Mouse (Mus musculus): ENCODE data around the gene Gm20388. TPM values are rescaled to one million over a fixed set of nuclear protein-coding genes. Genes with fewer than 3 reads are reported as not detected.

The Gm20388 gene
- polyA plus RNA-seq, 2 experiments = 8.5 TPM; not detected in 1

DNA sequence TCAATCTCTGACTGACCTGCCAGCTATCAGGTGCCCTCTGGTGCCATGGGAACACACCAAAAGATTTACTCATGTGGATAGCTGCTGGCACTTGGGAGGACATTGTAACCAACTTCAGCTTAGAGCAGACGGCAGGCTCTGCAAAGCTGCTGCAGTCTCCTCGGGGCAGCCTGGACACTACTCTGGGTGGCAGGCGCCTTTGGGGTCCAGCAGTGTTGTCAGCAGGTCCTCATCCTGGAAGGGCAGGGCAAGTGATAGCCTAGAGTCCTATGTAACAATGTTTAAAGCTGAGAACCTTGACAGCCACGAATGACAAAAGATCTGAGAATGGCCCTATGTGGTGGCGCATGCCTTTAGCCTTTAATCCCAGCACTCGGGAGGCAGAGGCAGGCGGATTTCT is 1687.5 kb downstream of the Gm20388 start:
- TF ChIP-seq EP300 (IDR thresholded peaks at IDR 0.05; ENCODE audit: low read depth) = no peak
- no peak for TF ChIP-seq CTCF (IDR thresholded peaks at IDR 0.05; ENCODE audit: low read depth)
- H3K4me3 ChIP-seq (ENCODE audit: insufficient read depth in 1 of 2, low read depth in 2 of 2, low read length in 2 of 2) = no peak overlapping the region
- H3K9me3 ChIP-seq (ENCODE audit: control insufficient read depth, low read length) = no peaks in the 10 kb centered on the region
- no peaks in the 10 kb centered on the region for H3K4me1 ChIP-seq (replicated peaks; ENCODE audit: control insufficient read depth in 2 of 2, insufficient read depth in 2 of 2, low read length in 1 of 2)
- peaks cover 42% of the 10 kb centered on the region for H3K36me3 ChIP-seq (replicated peaks; ENCODE audit: control insufficient read depth, insufficient read depth, low read depth)
- H3K27me3 ChIP-seq (ENCODE audit: control insufficient read depth, insufficient read depth, low read length) = no peaks in the 10 kb centered on the region
- WGBS (ENCODE audit: insufficient replicate concordance) = 82% methylated on average over 7 of the region's 7 CpGs
- DNase-seq (ENCODE audit: low read depth in 3 of 3, low spot score in 3 of 3) (no peak), ATAC-seq (ENCODE audit: insufficient read depth) (no peak)
- no peak overlapping the region for H3K4me2 ChIP-seq (ENCODE audit: low read depth)
- no peak overlapping the region for H3K27ac ChIP-seq
- no peak overlapping the region for H3K9ac ChIP-seq (replicated peaks)

DNA sequence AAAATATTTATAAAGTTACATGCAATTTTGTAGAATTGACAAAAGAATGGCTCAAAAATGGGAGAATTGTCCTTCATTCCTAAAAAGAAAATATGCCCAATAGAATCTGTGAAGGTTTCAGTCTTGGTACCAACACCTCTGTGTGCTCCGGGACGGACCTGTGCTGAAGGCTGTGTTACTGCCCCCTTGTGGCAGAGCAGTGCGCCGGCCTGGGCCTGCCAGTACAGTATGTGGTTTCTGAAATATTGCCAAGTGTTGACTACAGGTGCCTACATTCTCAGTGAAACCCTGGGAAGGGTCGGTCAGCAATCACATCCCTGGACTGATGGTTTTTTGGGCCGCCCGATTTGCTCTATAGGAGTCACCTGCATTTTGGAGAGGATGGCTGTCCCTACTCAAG is 1688.3 kb downstream of the Gm20388 start:
- no peak overlapping the region for H3K27ac ChIP-seq
- WGBS (ENCODE audit: insufficient replicate concordance) = 28% methylated on average over 7 of the region's 7 CpGs
- no peaks in the 10 kb centered on the region for H3K4me1 ChIP-seq (replicated peaks; ENCODE audit: control insufficient read depth in 2 of 2, insufficient read depth in 2 of 2, low read length in 1 of 2)
- H3K27me3 ChIP-seq (ENCODE audit: control insufficient read depth, insufficient read depth, low read length) = no peaks in the 10 kb centered on the region
- no peak overlapping the region for H3K4me3 ChIP-seq (ENCODE audit: insufficient read depth in 1 of 2, low read depth in 2 of 2, low read length in 2 of 2)
- DNase-seq (ENCODE audit: low read depth in 3 of 3, low spot score in 3 of 3) = no peak
- TF ChIP-seq EP300 (IDR thresholded peaks at IDR 0.05; ENCODE audit: low read depth) (no peak), CTCF (IDR thresholded peaks at IDR 0.05; ENCODE audit: low read depth) (peak; percentile 96)
- no peak overlapping the region for H3K9ac ChIP-seq (replicated peaks)
- no peaks in the 10 kb centered on the region for H3K9me3 ChIP-seq (ENCODE audit: control insufficient read depth, low read length)
- no peak overlapping the region for H3K4me2 ChIP-seq (ENCODE audit: low read depth)
- 0 out of 2 replicates have a peak, but pooled peaks have one; percentile 50 for ATAC-seq (ENCODE audit: insufficient read depth)
- peaks cover 36% of the 10 kb centered on the region for H3K36me3 ChIP-seq (replicated peaks; ENCODE audit: control insufficient read depth, insufficient read depth, low read depth)

DNA sequence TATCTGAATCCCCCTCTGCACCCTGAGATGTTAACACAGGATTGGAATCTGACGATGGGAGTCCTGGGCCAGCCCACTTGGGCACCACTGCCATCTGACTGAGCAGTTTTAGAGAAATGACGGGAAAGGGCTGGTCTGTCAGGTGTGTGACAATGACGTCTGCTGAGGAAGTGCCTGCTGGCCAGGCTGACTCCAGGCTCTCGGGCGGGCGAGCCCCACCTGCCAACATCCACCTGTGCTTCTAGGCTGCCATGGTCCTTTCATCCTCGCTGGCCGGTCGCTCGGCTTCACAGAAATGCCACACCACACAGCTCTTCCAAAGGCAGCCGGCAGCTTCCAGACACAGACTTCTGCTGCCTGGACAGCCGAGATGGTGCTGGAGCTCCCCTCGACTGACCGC is 1689.2 kb downstream of the Gm20388 start:
- Histone ChIP-seq H3K27ac (no peak overlapping the region), H3K9ac (replicated peaks) (no peak overlapping the region), H3K9me3 (ENCODE audit: control insufficient read depth, low read length) (no peaks in the 10 kb centered on the region), H3K27me3 (ENCODE audit: control insufficient read depth, insufficient read depth, low read length) (no peaks in the 10 kb centered on the region), H3K4me1 (replicated peaks; ENCODE audit: control insufficient read depth in 2 of 2, insufficient read depth in 2 of 2, low read length in 1 of 2) (no peaks in the 10 kb centered on the region), H3K36me3 (replicated peaks; ENCODE audit: control insufficient read depth, insufficient read depth, low read depth) (peaks cover 27% of the 10 kb centered on the region), H3K4me2 (ENCODE audit: low read depth) (no peak overlapping the region), H3K4me3 (ENCODE audit: insufficient read depth in 1 of 2, low read depth in 2 of 2, low read length in 2 of 2) (no peak overlapping the region)
- TF ChIP-seq EP300 (IDR thresholded peaks at IDR 0.05; ENCODE audit: low read depth) = no peak
- no peak for TF ChIP-seq CTCF (IDR thresholded peaks at IDR 0.05; ENCODE audit: low read depth)
- ATAC-seq (ENCODE audit: insufficient read depth) = no peak
- DNase-seq (ENCODE audit: low read depth in 3 of 3, low spot score in 3 of 3) = no peak
- 78% methylated on average over 14 of the region's 14 CpGs for WGBS (ENCODE audit: insufficient replicate concordance)

DNA sequence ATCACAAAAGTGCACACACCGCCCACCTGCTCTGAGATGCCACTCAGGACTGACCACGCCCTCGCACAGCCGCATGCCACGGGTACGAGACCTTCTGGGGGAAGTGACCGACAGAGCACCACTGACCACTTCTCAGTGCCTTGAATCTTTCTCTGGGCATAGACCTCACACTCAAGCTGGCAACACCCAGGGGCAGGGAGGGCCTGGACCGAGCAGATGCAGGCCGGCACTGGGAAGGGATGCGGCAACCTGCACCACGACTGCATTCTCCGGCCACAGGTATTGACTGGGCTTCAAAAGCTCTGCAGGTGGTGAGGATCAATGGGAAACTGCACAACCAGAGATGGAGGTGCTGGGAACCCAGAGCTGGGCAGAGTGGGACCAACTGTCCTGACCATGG is 1691.8 kb downstream of the Gm20388 start:
- H3K27ac ChIP-seq = no peak overlapping the region
- 84% methylated on average over 12 of the region's 12 CpGs for WGBS (ENCODE audit: insufficient replicate concordance)
- H3K36me3 ChIP-seq (replicated peaks; ENCODE audit: control insufficient read depth, insufficient read depth, low read depth) = peaks cover 8% of the 10 kb centered on the region
- no peaks in the 10 kb centered on the region for H3K9me3 ChIP-seq (ENCODE audit: control insufficient read depth, low read length)
- TF ChIP-seq EP300 (IDR thresholded peaks at IDR 0.05; ENCODE audit: low read depth) (no peak), CTCF (IDR thresholded peaks at IDR 0.05; ENCODE audit: low read depth) (no peak)
- H3K4me2 ChIP-seq (ENCODE audit: low read depth) = no peak overlapping the region
- ATAC-seq (ENCODE audit: insufficient read depth) = no peak
- H3K27me3 ChIP-seq (ENCODE audit: control insufficient read depth, insufficient read depth, low read length) = no peaks in the 10 kb centered on the region
- no peak overlapping the region for H3K4me3 ChIP-seq (ENCODE audit: insufficient read depth in 1 of 2, low read depth in 2 of 2, low read length in 2 of 2)
- H3K4me1 ChIP-seq (replicated peaks; ENCODE audit: control insufficient read depth in 2 of 2, insufficient read depth in 2 of 2, low read length in 1 of 2) = no peaks in the 10 kb centered on the region
- H3K9ac ChIP-seq (replicated peaks) = no peak overlapping the region
- no peak for DNase-seq (ENCODE audit: low read depth in 3 of 3, low spot score in 3 of 3)

DNA sequence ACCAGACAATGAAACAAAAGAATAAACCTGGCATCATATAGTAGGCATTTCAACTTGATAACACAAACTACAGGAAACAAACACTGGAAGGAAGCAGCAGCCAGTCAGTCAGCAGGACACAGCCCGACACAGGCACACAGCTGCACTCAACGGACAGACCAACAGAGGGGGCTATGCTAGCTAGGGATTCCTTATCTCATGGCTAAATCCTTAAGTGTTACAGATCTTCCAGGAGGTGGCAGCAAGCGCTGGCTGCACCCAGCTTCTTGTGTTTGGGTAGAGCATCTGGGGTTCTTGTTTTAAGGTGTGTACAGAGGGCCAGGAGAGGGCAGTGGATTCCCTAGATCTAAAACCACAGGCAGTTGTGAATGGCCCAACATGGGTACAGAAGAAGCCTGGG is 1692.2 kb downstream of the Gm20388 start:
- Histone ChIP-seq H3K9ac (replicated peaks) (no peak overlapping the region), H3K36me3 (replicated peaks; ENCODE audit: control insufficient read depth, insufficient read depth, low read depth) (peaks cover 4% of the 10 kb centered on the region), H3K27me3 (ENCODE audit: control insufficient read depth, insufficient read depth, low read length) (no peaks in the 10 kb centered on the region), H3K4me1 (replicated peaks; ENCODE audit: control insufficient read depth in 2 of 2, insufficient read depth in 2 of 2, low read length in 1 of 2) (no peaks in the 10 kb centered on the region), H3K27ac (no peak overlapping the region), H3K4me3 (ENCODE audit: insufficient read depth in 1 of 2, low read depth in 2 of 2, low read length in 2 of 2) (no peak overlapping the region), H3K9me3 (ENCODE audit: control insufficient read depth, low read length) (no peaks in the 10 kb centered on the region), H3K4me2 (ENCODE audit: low read depth) (no peak overlapping the region)
- no peak for TF ChIP-seq EP300 (IDR thresholded peaks at IDR 0.05; ENCODE audit: low read depth)
- peak; percentile 85 for TF ChIP-seq CTCF (IDR thresholded peaks at IDR 0.05; ENCODE audit: low read depth)
- DNase-seq (ENCODE audit: low read depth in 3 of 3, low spot score in 3 of 3) (no peak), ATAC-seq (ENCODE audit: insufficient read depth) (no peak)
- 18% methylated on average over 3 of the region's 3 CpGs for WGBS (ENCODE audit: insufficient replicate concordance)

All from liver, embryonic 14.5 days (tissue).